Mouse (Mus musculus) spleen, adult 2 months (tissue): Measurements from ENCODE around the gene Mical3. TPM values are rescaled to one million over a fixed set of nuclear protein-coding genes. Genes with fewer than 3 reads are reported as not detected.

Experiments
- DNase-seq, 2 experiments: peaks; one replicate each; pipeline versions ENCODE4 v3.0.0 to v3.0.0-alpha.2; 2012 to 2021; ENCODE audit warnings: low spot score in 2 of 2, low read depth in 1 of 2
- H3K27ac ChIP-seq: fragments of 200-500 bp; 2 replicates; pipeline ENCODE4 v1.5.1; 2012; ENCODE audit warnings: low read length, inconsistent platforms; ENCODE audit not compliant: insufficient read depth
- H3K27me3 ChIP-seq: fragments of 200-500 bp; 2 replicates; pipeline ENCODE4 v1.6.1; 2012; ENCODE audit warnings: mild to moderate bottlenecking, moderate library complexity, low read length, inconsistent platforms; ENCODE audit not compliant: control insufficient read depth, insufficient read depth
- H3K36me3 ChIP-seq: fragments of 200-500 bp; 2 replicates; pipeline ENCODE4 v1.6.1; 2012; ENCODE audit warnings: mild to moderate bottlenecking, low read length, inconsistent platforms; ENCODE audit not compliant: control insufficient read depth, insufficient read depth
- H3K4me1 ChIP-seq: fragments of 200-500 bp; 2 replicates; pipeline ENCODE4 v1.6.1; 2011; ENCODE audit warnings: inconsistent platforms; ENCODE audit not compliant: control insufficient read depth, insufficient read depth, insufficient read length
- H3K4me3 ChIP-seq: fragments of 200-500 bp; 2 replicates; pipeline ENCODE4 v1.5.1; 2011; ENCODE audit warnings: mild to moderate bottlenecking, inconsistent platforms; ENCODE audit not compliant: insufficient read depth, insufficient read length; ENCODE audit errors: extremely low read depth
- CTCF ChIP-seq: fragments of 200-500 bp; IDR thresholded peaks from 2 replicates; pipeline ENCODE4 v1.5.1; 2011; ENCODE audit warnings: mild to moderate bottlenecking, inconsistent platforms; ENCODE audit not compliant: insufficient read depth, insufficient read length, insufficient replicate concordance; ENCODE audit errors: extremely low read depth
- POLR2A ChIP-seq: fragments of 200-500 bp; IDR thresholded peaks from 2 replicates; pipeline ENCODE4 v1.6.1; 2011; ENCODE audit warnings: low read depth, low read length, inconsistent platforms
- WGBS: fragments of 180-500 bp; shearing (Covaris S2); methylation state at CpG from one replicate; pipeline ENCODE4 v1.1.7; 2018; 5-methylcytosine and 5-hydroxymethylcytosine counted together
- polyA plus RNA-seq: library from polyadenylated mRNA; depleted of rRNA; stranded (reverse); fragments of >200 nt; gene quantifications from 2 replicates; pipeline ENCODE4 v1.2.3, GENCODE M21; 2012

Mical3 gene
- polyA plus RNA-seq, 1 experiment = 11.2 TPM

- H3K36me3 ChIP-seq = peaks cover 6% of the 10 kb centered on the region
- WGBS = 93% methylated on average over 3 of the region's 3 CpGs
- no peak for TF ChIP-seq CTCF
- TF ChIP-seq POLR2A = no peak
- no peak for DNase-seq
- H3K27me3 ChIP-seq = no peaks in the 10 kb centered on the region
- no peak overlapping the region for H3K4me3 ChIP-seq
- no peak overlapping the region for H3K27ac ChIP-seq
- no peaks in the 10 kb centered on the region for H3K4me1 ChIP-seq
These were observed 97.5 kb downstream of the Mical3 start for GRCm38 (mm10) chr6:121033250-121033649.

- WGBS = 92% methylated on average over 7 of the region's 7 CpGs
- H3K4me3 ChIP-seq = no peak overlapping the region
- no peak for DNase-seq
- no peak overlapping the region for H3K27ac ChIP-seq
- no peaks in the 10 kb centered on the region for H3K4me1 ChIP-seq
- peaks cover 8% of the 10 kb centered on the region for H3K36me3 ChIP-seq
- no peaks in the 10 kb centered on the region for H3K27me3 ChIP-seq
- TF ChIP-seq CTCF (no peak), POLR2A (no peak)
These were observed 99.4 kb downstream of the Mical3 start for GRCm38 (mm10) chr6:121031370-121031769.

- H3K4me3 ChIP-seq = no peak overlapping the region
- no peak for DNase-seq
- peaks cover 8% of the 10 kb centered on the region for H3K36me3 ChIP-seq
- TF ChIP-seq CTCF (no peak), POLR2A (no peak)
- no peak overlapping the region for H3K27ac ChIP-seq
- H3K4me1 ChIP-seq = no peaks in the 10 kb centered on the region
- WGBS = 93% methylated on average over 19 of the region's 19 CpGs
- no peaks in the 10 kb centered on the region for H3K27me3 ChIP-seq
These were observed 100.8 kb downstream of the Mical3 start for GRCm38 (mm10) chr6:121029897-121030589.

GRCm38 (mm10) chr6:121028514-121028913 lies 102.3 kb downstream of the Mical3 start:
- Histone ChIP-seq H3K4me1 (no peaks in the 10 kb centered on the region), H3K27ac (no peak overlapping the region), H3K4me3 (no peak overlapping the region), H3K27me3 (no peaks in the 10 kb centered on the region), H3K36me3 (peaks cover 8% of the 10 kb centered on the region)
- no peak for DNase-seq
- 94% methylated on average over 8 of the region's 8 CpGs for WGBS
- TF ChIP-seq POLR2A = no peak
- TF ChIP-seq CTCF = no peak

GRCm38 (mm10) chr6:121027314-121027713 lies 103.5 kb downstream of the Mical3 start:
- TF ChIP-seq CTCF (no peak), POLR2A (no peak)
- Histone ChIP-seq H3K36me3 (peaks cover 8% of the 10 kb centered on the region; the same call in 1 of the 2 replicates), H3K4me3 (no peak overlapping the region), H3K27me3 (no peaks in the 10 kb centered on the region), H3K27ac (no peak overlapping the region), H3K4me1 (no peaks in the 10 kb centered on the region)
- WGBS = 88% methylated on average over 5 of the region's 5 CpGs
- no peak for DNase-seq

GRCm38 (mm10) chr6:121026866-121027265 lies 103.9 kb downstream of the Mical3 start:
- DNase-seq = no peak
- no peak for TF ChIP-seq POLR2A
- TF ChIP-seq CTCF = no peak

GRCm38 (mm10) chr6:121026019-121026584 lies 104.7 kb downstream of the Mical3 start:
- TF ChIP-seq CTCF (no peak), POLR2A (no peak)
- DNase-seq = no peak
- Histone ChIP-seq H3K4me3 (no peak overlapping the region), H3K4me1 (no peaks in the 10 kb centered on the region), H3K36me3 (peaks cover 8% of the 10 kb centered on the region; the same call in 1 of the 2 replicates), H3K27me3 (no peaks in the 10 kb centered on the region), H3K27ac (no peak overlapping the region)
- WGBS = 94% methylated on average over 10 of the region's 10 CpGs

More at GRCm38 (mm10) chr6:121026866-121027265, 103.9 kb downstream of the Mical3 start:
- 95% methylated on average over 7 of the region's 7 CpGs for WGBS
- H3K27ac ChIP-seq = no peak overlapping the region
- H3K4me3 ChIP-seq = no peak overlapping the region
- no peaks in the 10 kb centered on the region for H3K4me1 ChIP-seq
- no peaks in the 10 kb centered on the region for H3K27me3 ChIP-seq
- H3K36me3 ChIP-seq = peaks cover 7% of the 10 kb centered on the region; the same call in 1 of the 2 replicates
